Mouse (Mus musculus) lung, postnatal 0 days (tissue): ENCODE measurements at regions not wholly inside any gene's neighbourhood (a gene's known extent, or its start where the extent isn't known, plus 50 kb on each side); places are given as distances from the start of the nearest gene placed in this dataset.

Experiments
- ATAC-seq: fragments of 200-750 bp; cut with Nextera tagmentation; 2 replicates; pipeline ENCODE4 v1.8.0; 2017; ENCODE audit warnings: moderate library complexity
- DNase-seq: peaks from one replicate; pipeline ENCODE4 v3.0.0-alpha.2; 2016; ENCODE audit warnings: low spot score
- H3K27ac ChIP-seq: fragments of 300-500 bp; sonication (generic); 2 replicates; pipeline ENCODE4 v1.5.1; 2014; ENCODE audit warnings: antibody characterized with exemption, mild to moderate bottlenecking, low read length, mixed read lengths
- H3K27me3 ChIP-seq: fragments of 300-500 bp; sonication (generic); replicated peaks from 2 replicates; pipeline ENCODE4 v1.6.1; 2014; ENCODE audit warnings: low read length, mixed read lengths; ENCODE audit not compliant: insufficient read depth
- H3K36me3 ChIP-seq: fragments of 300-500 bp; sonication (generic); 2 replicates; pipeline ENCODE4 v1.6.1; 2014; ENCODE audit warnings: low read length, mixed read lengths; ENCODE audit not compliant: insufficient read depth
- H3K4me1 ChIP-seq: fragments of 300-500 bp; sonication (generic); 2 replicates; pipeline ENCODE4 v1.6.1; 2014; ENCODE audit warnings: antibody characterized with exemption, low read depth, low read length, mixed read lengths; ENCODE audit not compliant: insufficient read depth
- H3K4me2 ChIP-seq: fragments of 300-500 bp; sonication (generic); replicated peaks from 2 replicates; pipeline ENCODE4 v1.6.1; 2014; ENCODE audit warnings: low read depth, mild to moderate bottlenecking, low read length, moderate library complexity, mixed read lengths
- H3K4me3 ChIP-seq: fragments of 300-500 bp; sonication (generic); 2 replicates; pipeline ENCODE4 v1.5.1; 2014; ENCODE audit warnings: low read depth, low read length
- H3K9ac ChIP-seq: fragments of 300-500 bp; sonication (generic); replicated peaks from 2 replicates; pipeline ENCODE4 v1.6.1; 2014; ENCODE audit warnings: low read depth, mild to moderate bottlenecking
- H3K9me3 ChIP-seq: fragments of 300-500 bp; sonication (generic); 2 replicates; pipeline ENCODE4 v1.6.1; 2016; ENCODE audit warnings: low read length, mixed read lengths
- CTCF ChIP-seq: IDR thresholded peaks from 2 replicates; pipeline ENCODE4 v1.5.1; 2016; ENCODE audit warnings: antibody characterized with exemption, mild to moderate bottlenecking
- EP300 ChIP-seq: IDR thresholded peaks from 2 replicates; pipeline ENCODE4 v1.6.1; 2016; ENCODE audit warnings: antibody characterized with exemption, mild to moderate bottlenecking, control low read depth
- WGBS: fragments of 180-500 bp; shearing (Covaris S2); extraction: QIAGEN DNeasy Blood & Tissue Kit; methylation state at CpG from one replicate; pipeline ENCODE4 v1.1.7; 2014; 5-methylcytosine and 5-hydroxymethylcytosine counted together

GRCm38 (mm10) chr12:54502775-54503174 lies 153.6 kb downstream of the Sptssa start:
- H3K27me3 ChIP-seq: peaks cover 11% of the 10 kb centered on the region; the same call in 1 of the 2 replicates
- H3K9ac ChIP-seq: no peak overlapping the region
- no peak overlapping the region for H3K4me3 ChIP-seq
- ATAC-seq (no peak), DNase-seq (no peak)
- no peaks in the 10 kb centered on the region for H3K36me3 ChIP-seq
- H3K4me2 ChIP-seq: no peak overlapping the region
- H3K4me1 ChIP-seq: no peaks in the 10 kb centered on the region
- no peaks in the 10 kb centered on the region for H3K9me3 ChIP-seq
- 90% methylated on average over 7 of the region's 7 CpGs for WGBS
- no peak overlapping the region for H3K27ac ChIP-seq
- TF ChIP-seq CTCF (no peak), EP300 (no peak)

GRCm38 (mm10) chr12:54499963-54500362 lies 156.4 kb downstream of the Sptssa start:
- H3K4me3 ChIP-seq: no peak overlapping the region
- H3K9ac ChIP-seq: no peak overlapping the region
- WGBS: 64% methylated on average over 3 of the region's 3 CpGs
- TF ChIP-seq EP300 (no peak), CTCF (no peak)
- no peaks in the 10 kb centered on the region for H3K4me1 ChIP-seq
- no peak overlapping the region for H3K4me2 ChIP-seq
- no peaks in the 10 kb centered on the region for H3K9me3 ChIP-seq
- DNase-seq: no peak
- no peaks in the 10 kb centered on the region for H3K36me3 ChIP-seq
- no peak for ATAC-seq
- no peak overlapping the region for H3K27ac ChIP-seq
- peaks cover 11% of the 10 kb centered on the region; the same call in 1 of the 2 replicates for H3K27me3 ChIP-seq

- Histone ChIP-seq H3K9me3 (no peaks in the 10 kb centered on the region), H3K9ac (no peak overlapping the region), H3K27me3 (peaks cover 11% of the 10 kb centered on the region), H3K4me2 (no peak overlapping the region), H3K36me3 (no peaks in the 10 kb centered on the region), H3K27ac (no peak overlapping the region), H3K4me3 (no peak overlapping the region), H3K4me1 (no peaks in the 10 kb centered on the region)
- DNase-seq (no peak), ATAC-seq (no peak)
- no peak for TF ChIP-seq CTCF
- no peak for TF ChIP-seq EP300
- WGBS: 45% methylated on average over 4 of the region's 4 CpGs
These were observed 160.5 kb downstream of the Sptssa start for GRCm38 (mm10) chr12:54495701-54496374.

DNA sequence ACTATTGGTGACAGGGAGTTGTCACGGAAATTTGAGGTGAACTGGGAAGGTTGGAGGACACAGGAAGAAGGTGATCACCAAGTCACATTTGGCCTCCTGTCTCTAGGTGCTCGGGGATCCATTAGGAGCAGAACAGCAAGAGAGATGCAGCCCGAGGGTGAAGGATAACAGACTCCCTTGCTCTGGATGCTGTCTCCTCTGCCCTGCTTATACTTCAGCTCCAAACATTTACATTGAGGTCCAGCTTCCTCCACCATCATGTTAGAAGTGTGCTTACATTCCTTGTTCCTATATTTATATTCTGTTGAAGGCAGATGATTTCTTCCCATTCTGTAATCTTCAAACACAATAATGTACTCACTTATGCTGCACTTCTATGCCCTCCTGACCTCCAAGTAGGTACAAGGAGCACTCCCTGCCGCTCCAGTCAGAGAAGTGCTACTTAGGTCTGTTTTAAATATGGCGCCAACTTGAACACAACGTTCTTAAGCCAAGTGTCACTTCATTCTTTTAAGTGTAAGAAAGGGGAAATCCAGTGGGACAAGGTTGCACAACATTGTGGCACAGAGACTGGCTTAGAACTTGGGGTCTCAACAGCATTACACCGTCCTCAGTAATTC lies 161.5 kb downstream of the Sptssa start:
- no peak overlapping the region for H3K9ac ChIP-seq
- no peak overlapping the region for H3K27ac ChIP-seq
- ATAC-seq: peak; percentile 95
- peak; percentile 88 for DNase-seq
- no peak for TF ChIP-seq CTCF
- peak; percentile 97 for TF ChIP-seq EP300
- H3K9me3 ChIP-seq: no peaks in the 10 kb centered on the region
- no peaks in the 10 kb centered on the region for H3K4me1 ChIP-seq
- peaks cover 20% of the 10 kb centered on the region for H3K27me3 ChIP-seq
- no peak overlapping the region for H3K4me3 ChIP-seq
- no peak overlapping the region for H3K4me2 ChIP-seq
- no peaks in the 10 kb centered on the region for H3K36me3 ChIP-seq
- WGBS: 36% methylated on average over 7 of the region's 7 CpGs

- Histone ChIP-seq H3K4me2 (no peak overlapping the region), H3K4me1 (no peaks in the 10 kb centered on the region), H3K9me3 (no peaks in the 10 kb centered on the region), H3K27ac (no peak overlapping the region), H3K4me3 (no peak overlapping the region), H3K27me3 (peaks cover 25% of the 10 kb centered on the region), H3K9ac (no peak overlapping the region), H3K36me3 (no peaks in the 10 kb centered on the region)
- DNase-seq (no peak), ATAC-seq (no peak)
- 29% methylated on average over 10 of the region's 10 CpGs for WGBS
- no peak for TF ChIP-seq EP300
- no peak for TF ChIP-seq CTCF
These were observed 163.6 kb downstream of the Sptssa start for GRCm38 (mm10) chr12:54492737-54493136.

DNA sequence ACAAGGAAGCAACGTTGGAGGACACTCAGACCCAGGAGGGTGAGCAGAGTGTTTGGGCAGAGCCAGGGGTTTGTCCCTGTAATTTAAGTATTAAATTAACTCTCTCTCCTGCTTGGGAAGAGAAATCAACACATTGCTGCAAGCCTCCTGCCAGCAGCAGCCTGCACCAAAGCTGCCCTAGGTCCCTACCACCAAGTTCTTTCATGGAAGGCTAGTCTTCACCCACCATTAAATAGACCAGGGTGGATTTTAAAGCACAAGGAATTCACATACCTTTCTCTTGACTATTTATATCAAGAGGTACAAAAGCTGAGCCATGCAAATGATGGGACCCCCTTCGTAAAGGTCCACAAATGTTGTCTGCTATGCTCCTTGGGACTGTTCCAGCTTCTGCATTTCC lies 165.9 kb downstream of the Sptssa start:
- TF ChIP-seq CTCF (no peak), EP300 (no peak)
- Histone ChIP-seq H3K4me1 (no peaks in the 10 kb centered on the region), H3K36me3 (no peaks in the 10 kb centered on the region), H3K4me2 (no peak overlapping the region), H3K27me3 (peaks cover 36% of the 10 kb centered on the region), H3K4me3 (no peak overlapping the region), H3K9ac (no peak overlapping the region), H3K9me3 (no peaks in the 10 kb centered on the region), H3K27ac (no peak overlapping the region)
- no peak for ATAC-seq
- DNase-seq: no peak
- 68% methylated on average over 2 of the region's 2 CpGs for WGBS
